Mouse (Mus musculus) MEL (cell line): ENCODE results near the gene Tmem132b.

ENCODE experiments used
- CTCF ChIP-seq, 3 experiments: IDR thresholded peaks in 2 of 3; conservative IDR thresholded peaks in 1 of 3; 2 replicates each; pipeline ENCODE4 v1.5.1; 2011 to 2012; ENCODE audit warnings: low read length in 3 of 3, low read depth in 2 of 3, mild to moderate bottlenecking in 2 of 3, improper control_type of control experiment in 1 of 3, inconsistent platforms in 1 of 3, mixed read lengths in 1 of 3, moderate library complexity in 1 of 3; ENCODE audit not compliant: control insufficient read depth in 1 of 3, insufficient read depth in 1 of 3, poor library complexity in 1 of 3, severe bottlenecking in 1 of 3
- HCFC1 ChIP-seq: IDR thresholded peaks from 2 replicates; pipeline ENCODE4 v1.6.1; 2012; ENCODE audit warnings: low read depth, mild to moderate bottlenecking, inconsistent platforms, low read length, improper control_type of control experiment, moderate library complexity
- KAT2A ChIP-seq: conservative IDR thresholded peaks from 2 replicates; pipeline ENCODE4 v1.6.1; 2012; ENCODE audit warnings: low read depth, low read length, improper control_type of control experiment, inconsistent platforms
- MYB ChIP-seq: IDR thresholded peaks from 2 replicates; pipeline ENCODE4 v1.6.1; 2011; ENCODE audit warnings: mild to moderate bottlenecking, low read depth, low read length, improper control_type of control experiment
- POLR2A ChIP-seq, 2 experiments: IDR thresholded peaks; 2 replicates each; pipeline ENCODE4 v1.6.1; 2011 to 2012; ENCODE audit warnings: low read length in 2 of 2, mild to moderate bottlenecking in 2 of 2, control low read depth in 1 of 2, improper control_type of control experiment in 1 of 2, low read depth in 1 of 2, moderate library complexity in 1 of 2; ENCODE audit not compliant: control insufficient read depth in 1 of 2, insufficient read depth in 1 of 2, poor library complexity in 1 of 2
- POLR2AphosphoS5 ChIP-seq: IDR thresholded peaks from 2 replicates; pipeline ENCODE4 v1.6.1; 2012; ENCODE audit warnings: low read depth, borderline replicate concordance, mild to moderate bottlenecking, inconsistent platforms, low read length, moderate library complexity, mixed read lengths
- RCOR1 ChIP-seq: IDR thresholded peaks from 2 replicates; pipeline ENCODE4 v1.6.1; 2012; ENCODE audit warnings: low read depth, mild to moderate bottlenecking, inconsistent platforms, low read length, improper control_type of control experiment
- SMC3 ChIP-seq: IDR thresholded peaks from 2 replicates; pipeline ENCODE4 v1.6.1; 2011; ENCODE audit warnings: low read depth, low read length, improper control_type of control experiment
- TAL1 ChIP-seq: IDR thresholded peaks from 2 replicates; pipeline ENCODE4 v1.6.1; 2012; ENCODE audit warnings: mild to moderate bottlenecking, inconsistent platforms, low read length, moderate library complexity, mixed read lengths
- USF2 ChIP-seq, 2 experiments: IDR thresholded peaks; 2 replicates each; pipeline ENCODE4 v1.6.1; 2011 to 2012; ENCODE audit warnings: improper control_type of control experiment in 2 of 2, low read length in 2 of 2, borderline replicate concordance in 1 of 2, inconsistent platforms in 1 of 2, low read depth in 1 of 2, mild to moderate bottlenecking in 1 of 2; ENCODE audit not compliant: insufficient read depth in 1 of 2

DNA sequence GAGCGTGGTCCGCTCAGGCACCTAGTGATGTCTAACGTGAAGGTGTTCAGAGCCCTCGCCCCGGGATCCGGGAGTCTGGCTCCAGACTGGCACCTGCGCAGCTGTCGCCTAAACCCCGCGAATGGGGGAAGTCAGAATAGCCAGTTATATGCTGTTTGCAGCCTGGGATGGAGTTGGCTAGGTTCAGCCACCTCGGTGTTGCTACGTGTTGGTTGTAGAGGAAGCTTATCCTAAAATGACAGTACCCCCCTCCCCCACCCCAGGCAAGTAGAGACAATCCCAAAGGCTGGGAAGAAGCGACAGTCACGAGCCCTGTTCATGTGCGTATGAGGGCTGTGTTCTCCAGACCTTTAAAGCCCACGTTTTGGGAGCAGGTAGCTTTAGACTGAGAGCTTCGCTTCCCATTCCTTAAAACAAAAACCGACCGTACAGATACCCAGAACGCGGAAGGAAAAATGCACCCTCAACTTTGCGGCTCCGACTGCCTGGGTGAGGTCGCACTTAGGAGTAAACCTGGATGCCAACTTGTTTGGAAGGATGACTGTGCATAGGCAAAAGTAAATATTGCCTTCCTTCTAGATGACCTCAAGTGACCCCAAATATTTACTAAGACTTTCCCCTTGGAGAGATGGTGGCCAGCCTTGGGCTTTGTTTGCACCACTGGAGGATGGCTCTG lies 1.8 kb downstream of the Tmem132b start:
- no peak for TF ChIP-seq CTCF (IDR thresholded peaks at IDR 0.05 in 2 of 3, conservative IDR thresholded peaks at IDR 0.05 in 1 of 3; ENCODE audit: control insufficient read depth in 1 of 3, insufficient read depth in 1 of 3, low read depth in 2 of 3, low read length in 3 of 3, poor library complexity in 1 of 3, severe bottlenecking in 1 of 3)
- TF ChIP-seq RCOR1: no peak
- no peak for TF ChIP-seq KAT2A
- no peak for TF ChIP-seq MYB
- TF ChIP-seq TAL1: no peak
- no peak for TF ChIP-seq HCFC1
- TF ChIP-seq POLR2A (IDR thresholded peaks at IDR 0.05; ENCODE audit: control insufficient read depth in 1 of 2, insufficient read depth in 1 of 2, low read depth in 1 of 2, low read length in 2 of 2, poor library complexity in 1 of 2): no peak
- TF ChIP-seq USF2 (IDR thresholded peaks at IDR 0.05; ENCODE audit: borderline replicate concordance in 1 of 2, insufficient read depth in 1 of 2, low read depth in 1 of 2, low read length in 2 of 2): no peak
- no peak for TF ChIP-seq SMC3
- TF ChIP-seq POLR2AphosphoS5: no peak
